Mouse (Mus musculus): ENCODE results near the gene Thegl. TPM values are rescaled to one million over a fixed set of nuclear protein-coding genes. Genes with fewer than 3 reads are reported as not detected.
"Not testable (repeated sequence)": the region's sequence is repeated elsewhere in the genome, so short reads cannot be mapped to it uniquely, and the experiment has no call there.

The Thegl gene
- polyA plus RNA-seq, 1 experiment = not detected

GRCm38 (mm10) chr5:77004051-77004821 lies 11.6 kb upstream of the Thegl start, which contains the start of gene Arl9:
Arl9 (plus strand) TSS chr5:77004055.
- Histone ChIP-seq H3K4me1 (ENCODE audit: control insufficient read depth, insufficient read depth, low read length) (no peaks in the 10 kb centered on the region), H3K9ac (ENCODE audit: low read depth, poor library complexity, severe bottlenecking) (no peak within 1 kb of the TSS), H3K9me3 (replicated peaks; ENCODE audit: control insufficient read depth, insufficient read depth, low read length, poor library complexity, severe bottlenecking) (no peaks in the 10 kb centered on the region), H3K27ac (ENCODE audit: insufficient read depth, low read length) (no peak within 1 kb of the TSS), H3K4me3 (ENCODE audit: low read depth, low read length) (no peak within 1 kb of the TSS), H3K27me3 (ENCODE audit: control insufficient read depth, insufficient read depth, low read length, poor library complexity, severe bottlenecking) (no peaks in the 10 kb centered on the region), H3K36me3 (ENCODE audit: control insufficient read depth, insufficient read depth, low read length, poor library complexity, severe bottlenecking) (peaks cover 4% of the 10 kb centered on the region; the same call in 1 of the 2 replicates)
- TF ChIP-seq CTCF (IDR thresholded peaks at IDR 0.05; ENCODE audit: low read depth, low read length) = no peak
- TF ChIP-seq POLR2A (IDR thresholded peaks at IDR 0.05; ENCODE audit: insufficient read depth, low read length) = no peak
- TF ChIP-seq EP300 (IDR thresholded peaks at IDR 0.05; ENCODE audit: insufficient read depth, low read depth, low read length) = no peak

- no peaks in the 10 kb centered on the region for H3K4me1 ChIP-seq (ENCODE audit: control insufficient read depth, insufficient read depth, low read length)
- no peaks in the 10 kb centered on the region for H3K36me3 ChIP-seq (ENCODE audit: control insufficient read depth, insufficient read depth, low read length, poor library complexity, severe bottlenecking)
- no peaks in the 10 kb centered on the region for H3K27me3 ChIP-seq (ENCODE audit: control insufficient read depth, insufficient read depth, low read length, poor library complexity, severe bottlenecking)
- no peak overlapping the region for H3K27ac ChIP-seq (ENCODE audit: insufficient read depth, low read length)
- no peak overlapping the region for H3K4me3 ChIP-seq (ENCODE audit: low read depth, low read length)
- no peaks in the 10 kb centered on the region for H3K9me3 ChIP-seq (replicated peaks; ENCODE audit: control insufficient read depth, insufficient read depth, low read length, poor library complexity, severe bottlenecking)
- TF ChIP-seq EP300 (IDR thresholded peaks at IDR 0.05; ENCODE audit: insufficient read depth, low read depth, low read length) (no peak), CTCF (IDR thresholded peaks at IDR 0.05; ENCODE audit: low read depth, low read length) (no peak), POLR2A (IDR thresholded peaks at IDR 0.05; ENCODE audit: insufficient read depth, low read length) (no peak)
- H3K9ac ChIP-seq (ENCODE audit: low read depth, poor library complexity, severe bottlenecking) = no peak overlapping the region
Measured at GRCm38 (mm10) chr5:77010352-77010751, 5.5 kb upstream of the Thegl start.

- H3K4me3 ChIP-seq (ENCODE audit: low read depth, low read length) = no peak overlapping the region
- H3K9ac ChIP-seq (ENCODE audit: low read depth, poor library complexity, severe bottlenecking) = no peak overlapping the region
- H3K36me3 ChIP-seq (ENCODE audit: control insufficient read depth, insufficient read depth, low read length, poor library complexity, severe bottlenecking) = no peaks in the 10 kb centered on the region
- no peak overlapping the region for H3K27ac ChIP-seq (ENCODE audit: insufficient read depth, low read length)
- H3K4me1 ChIP-seq (ENCODE audit: control insufficient read depth, insufficient read depth, low read length) = no peaks in the 10 kb centered on the region
- no peaks in the 10 kb centered on the region for H3K27me3 ChIP-seq (ENCODE audit: control insufficient read depth, insufficient read depth, low read length, poor library complexity, severe bottlenecking)
- TF ChIP-seq POLR2A (IDR thresholded peaks at IDR 0.05; ENCODE audit: insufficient read depth, low read length) (no peak), CTCF (IDR thresholded peaks at IDR 0.05; ENCODE audit: low read depth, low read length) (no peak), EP300 (IDR thresholded peaks at IDR 0.05; ENCODE audit: insufficient read depth, low read depth, low read length) (no peak)
- no peaks in the 10 kb centered on the region for H3K9me3 ChIP-seq (replicated peaks; ENCODE audit: control insufficient read depth, insufficient read depth, low read length, poor library complexity, severe bottlenecking)
Measured at GRCm38 (mm10) chr5:77011082-77011481, 4.7 kb upstream of the Thegl start.

- Histone ChIP-seq H3K27ac (ENCODE audit: insufficient read depth, low read length) (no peak overlapping the region), H3K36me3 (ENCODE audit: control insufficient read depth, insufficient read depth, low read length, poor library complexity, severe bottlenecking) (no peaks in the 10 kb centered on the region), H3K4me3 (ENCODE audit: low read depth, low read length) (no peak overlapping the region), H3K27me3 (ENCODE audit: control insufficient read depth, insufficient read depth, low read length, poor library complexity, severe bottlenecking) (0 out of 2 replicates have a peak, but pooled peaks cover 3% of the 10 kb centered on the region), H3K4me1 (ENCODE audit: control insufficient read depth, insufficient read depth, low read length) (no peaks in the 10 kb centered on the region), H3K9ac (ENCODE audit: low read depth, poor library complexity, severe bottlenecking) (no peak overlapping the region), H3K9me3 (replicated peaks; ENCODE audit: control insufficient read depth, insufficient read depth, low read length, poor library complexity, severe bottlenecking) (peaks cover 11% of the 10 kb centered on the region)
- TF ChIP-seq EP300 (IDR thresholded peaks at IDR 0.05; ENCODE audit: insufficient read depth, low read depth, low read length) (no peak), POLR2A (IDR thresholded peaks at IDR 0.05; ENCODE audit: insufficient read depth, low read length) (no peak), CTCF (IDR thresholded peaks at IDR 0.05; ENCODE audit: low read depth, low read length) (no peak)
Measured at GRCm38 (mm10) chr5:77013171-77013570, 2.7 kb upstream of the Thegl start.

GRCm38 (mm10) chr5:77028034-77028433 lies 12.2 kb downstream of the Thegl start:
- Histone ChIP-seq H3K9me3 (replicated peaks; ENCODE audit: control insufficient read depth, insufficient read depth, low read length, poor library complexity, severe bottlenecking) (peaks cover 20% of the 10 kb centered on the region), H3K9ac (ENCODE audit: low read depth, poor library complexity, severe bottlenecking) (no peak overlapping the region), H3K4me3 (ENCODE audit: low read depth, low read length) (no peak overlapping the region), H3K27me3 (ENCODE audit: control insufficient read depth, insufficient read depth, low read length, poor library complexity, severe bottlenecking) (no peaks in the 10 kb centered on the region), H3K4me1 (ENCODE audit: control insufficient read depth, insufficient read depth, low read length) (no peaks in the 10 kb centered on the region), H3K36me3 (ENCODE audit: control insufficient read depth, insufficient read depth, low read length, poor library complexity, severe bottlenecking) (no peaks in the 10 kb centered on the region), H3K27ac (ENCODE audit: insufficient read depth, low read length) (no peak overlapping the region)
- TF ChIP-seq CTCF (IDR thresholded peaks at IDR 0.05; ENCODE audit: low read depth, low read length) = no peak
- TF ChIP-seq EP300 (IDR thresholded peaks at IDR 0.05; ENCODE audit: insufficient read depth, low read depth, low read length) = no peak
- no peak for TF ChIP-seq POLR2A (IDR thresholded peaks at IDR 0.05; ENCODE audit: insufficient read depth, low read length)

GRCm38 (mm10) chr5:77029735-77030134 lies 13.9 kb downstream of the Thegl start:
- Histone ChIP-seq H3K9me3 (replicated peaks; ENCODE audit: control insufficient read depth, insufficient read depth, low read length, poor library complexity, severe bottlenecking) (peaks cover 5% of the 10 kb centered on the region; the same call in 1 of the 2 replicates), H3K9ac (ENCODE audit: low read depth, poor library complexity, severe bottlenecking) (no peak overlapping the region), H3K4me1 (ENCODE audit: control insufficient read depth, insufficient read depth, low read length) (no peaks in the 10 kb centered on the region), H3K4me3 (ENCODE audit: low read depth, low read length) (no peak overlapping the region), H3K36me3 (ENCODE audit: control insufficient read depth, insufficient read depth, low read length, poor library complexity, severe bottlenecking) (no peaks in the 10 kb centered on the region), H3K27me3 (ENCODE audit: control insufficient read depth, insufficient read depth, low read length, poor library complexity, severe bottlenecking) (no peaks in the 10 kb centered on the region), H3K27ac (ENCODE audit: insufficient read depth, low read length) (no peak overlapping the region)
- TF ChIP-seq EP300 (IDR thresholded peaks at IDR 0.05; ENCODE audit: insufficient read depth, low read depth, low read length) = no peak
- TF ChIP-seq CTCF (IDR thresholded peaks at IDR 0.05; ENCODE audit: low read depth, low read length) = peak; percentile 61
- no peak for TF ChIP-seq POLR2A (IDR thresholded peaks at IDR 0.05; ENCODE audit: insufficient read depth, low read length)

GRCm38 (mm10) chr5:77035101-77035500 lies 19.3 kb downstream of the Thegl start:
- not testable (repeated sequence) for H3K4me1 ChIP-seq (ENCODE audit: control insufficient read depth, insufficient read depth, low read length); H3K4me3 ChIP-seq (ENCODE audit: low read depth, low read length); H3K9ac ChIP-seq (ENCODE audit: low read depth, poor library complexity, severe bottlenecking); H3K27me3 ChIP-seq (ENCODE audit: control insufficient read depth, insufficient read depth, low read length, poor library complexity, severe bottlenecking); H3K27ac ChIP-seq (ENCODE audit: insufficient read depth, low read length); H3K9me3 ChIP-seq (replicated peaks; ENCODE audit: control insufficient read depth, insufficient read depth, low read length, poor library complexity, severe bottlenecking); H3K36me3 ChIP-seq (ENCODE audit: control insufficient read depth, insufficient read depth, low read length, poor library complexity, severe bottlenecking)

Measured in ES-Bruce4 (cell line).